Mouse (Mus musculus) thymus, postnatal 0 days (tissue): ENCODE data around the gene Glg1. TPM values are rescaled to one million over a fixed set of nuclear protein-coding genes. Genes with fewer than 3 reads are reported as not detected.

Experiments used
- DNase-seq: peaks from one replicate; pipeline ENCODE4 v3.0.0-alpha.2; 2015; ENCODE audit warnings: low spot score
- microRNA-seq: library from miRNA; unstranded; fragments of <30 nt; microRNA quantifications from one replicate; pipeline ENCODE4, GENCODE M21; 2016; ENCODE audit warnings: borderline number of aligned reads
- polyA plus RNA-seq: library from polyadenylated mRNA; unstranded; fragments of >200 nt; fragmentation: Nextera tagmentation; extraction: Ambion mirVana; gene quantifications from 2 replicates; pipeline ENCODE4 v1.2.1, GENCODE M21; 2015

The Glg1 gene
- polyA plus RNA-seq, 1 experiment from 2014 or later, result 28.6 TPM

- no peak for DNase-seq
These were observed 103.1 kb downstream of the Glg1 start for GRCm38 (mm10) chr8:111155721-111156436.

GRCm38 (mm10) chr8:111145460-111146012 lies 113.5 kb downstream of the Glg1 start:
- DNase-seq, result peak; percentile 92

- DNase-seq, result peak; percentile 21
These were observed 114.0 kb downstream of the Glg1 start for GRCm38 (mm10) chr8:111144901-111145459.

GRCm38 (mm10) chr8:111142521-111142920 lies 116.5 kb downstream of the Glg1 start:
- DNase-seq, result no peak

- DNase-seq, result no peak
These were observed 128.3 kb downstream of the Glg1 start for GRCm38 (mm10) chr8:111130756-111131155.

- DNase-seq, result no peak
These were observed 139.5 kb downstream of the Glg1 start for GRCm38 (mm10) chr8:111119481-111119880.

GRCm38 (mm10) chr8:111114891-111115290 lies 144.1 kb downstream of the Glg1 start:
- DNase-seq, result no peak

Small RNA genes lying within 50 kb of the gene (microRNA-seq; reads per million reads assigned to microRNA genes)
- not detected for gene Gm23193

Other genes with a start within 250 kb of the Glg1 start
- 10.2 and 10.6 TPM in 2 replicates for gene Ddx19b, start 227.5 kb downstream of the Glg1 start, polyA plus RNA-seq
- 33.1 and 33.2 TPM in 2 replicates for gene Aars, start 226.1 kb downstream of the Glg1 start, polyA plus RNA-seq
- gene Exosc6, start 202.9 kb downstream of the Glg1 start, polyA plus RNA-seq, result 32.3 and 36.7 TPM in 2 replicates
- 0.18 TPM in 1 of 2 replicates, not detected in the other for gene Clec18a, start 166.8 kb downstream of the Glg1 start, polyA plus RNA-seq
- gene Pdpr, start 164.6 kb downstream of the Glg1 start, polyA plus RNA-seq, result 8.9 and 11.3 TPM in 2 replicates
- gene Rfwd3, start 41.0 kb upstream of the Glg1 start, polyA plus RNA-seq, result 38.3 and 42.1 TPM in 2 replicates
- gene Mlkl, start 79.0 kb upstream of the Glg1 start, polyA plus RNA-seq, result 5.0 TPM in 2 replicates
- 0.07 and 0.13 TPM in 2 replicates for gene Fa2h, start 134.6 kb upstream of the Glg1 start, polyA plus RNA-seq